Mouse (Mus musculus): ENCODE data around the gene Olfr68. TPM values are rescaled to one million over a fixed set of nuclear protein-coding genes. Genes with fewer than 3 reads are reported as not detected.
"Not testable (repeated sequence)": the region's sequence is repeated elsewhere in the genome, so short reads cannot be mapped to it uniquely, and the experiment has no call there.

Gene Olfr68
- polyA plus RNA-seq, 1 experiment from 2014 or later, result not detected

- ATAC-seq, result no peak
- Histone ChIP-seq H3K27me3 (replicated peaks) (no peaks in the 10 kb centered on the region), H3K9ac (no peak overlapping the region), H3K4me1 (replicated peaks) (no peaks in the 10 kb centered on the region), H3K27ac (no peak overlapping the region), H3K4me2 (replicated peaks) (no peak overlapping the region), H3K4me3 (replicated peaks) (no peak overlapping the region), H3K9me3 (no peaks in the 10 kb centered on the region), H3K36me3 (no peaks in the 10 kb centered on the region)
- 83% methylated on average over 1 of the region's 1 CpGs for WGBS
These were observed 30.8 kb upstream of the Olfr68 start for GRCm38 (mm10) chr7:103810296-103810695.

GRCm38 (mm10) chr7:103809801-103810155, 30.3 kb upstream of the Olfr68 start:
- Histone ChIP-seq H3K4me1 (replicated peaks) (no peaks in the 10 kb centered on the region), H3K9me3 (no peaks in the 10 kb centered on the region), H3K4me2 (replicated peaks) (no peak overlapping the region), H3K4me3 (replicated peaks) (no peak overlapping the region), H3K9ac (no peak overlapping the region), H3K36me3 (no peaks in the 10 kb centered on the region), H3K27ac (no peak overlapping the region), H3K27me3 (replicated peaks) (no peaks in the 10 kb centered on the region)
- no peak for ATAC-seq
- 66% methylated on average over 1 of the region's 1 CpGs for WGBS

- Histone ChIP-seq H3K36me3 (no peaks in the 10 kb centered on the region), H3K4me2 (replicated peaks) (no peak overlapping the region), H3K9ac (no peak overlapping the region), H3K4me1 (replicated peaks) (no peaks in the 10 kb centered on the region), H3K27me3 (replicated peaks) (no peaks in the 10 kb centered on the region), H3K27ac (no peak overlapping the region), H3K9me3 (no peaks in the 10 kb centered on the region), H3K4me3 (replicated peaks) (no peak overlapping the region)
- no peak for ATAC-seq
- WGBS, result 47% methylated on average over 5 of the region's 5 CpGs
These were observed 29.7 kb upstream of the Olfr68 start for GRCm38 (mm10) chr7:103808971-103809800.

- WGBS, result 70% methylated on average over 2 of the region's 2 CpGs
- not testable (repeated sequence) for H3K9ac ChIP-seq; H3K4me3 ChIP-seq (replicated peaks); ATAC-seq; H3K9me3 ChIP-seq; H3K4me1 ChIP-seq (replicated peaks); H3K4me2 ChIP-seq (replicated peaks); H3K27ac ChIP-seq; H3K27me3 ChIP-seq (replicated peaks); H3K36me3 ChIP-seq
These were observed 28.6 kb upstream of the Olfr68 start for GRCm38 (mm10) chr7:103808120-103808519.

GRCm38 (mm10) chr7:103806856-103807255, 27.4 kb upstream of the Olfr68 start:
- H3K27ac ChIP-seq, result no peak overlapping the region
- WGBS, result 43% methylated on average over 1 of the region's 1 CpGs
- H3K27me3 ChIP-seq (replicated peaks), result no peaks in the 10 kb centered on the region
- no peak overlapping the region for H3K9ac ChIP-seq
- no peak overlapping the region for H3K4me3 ChIP-seq (replicated peaks)
- no peaks in the 10 kb centered on the region for H3K36me3 ChIP-seq
- H3K4me2 ChIP-seq (replicated peaks), result no peak overlapping the region
- no peaks in the 10 kb centered on the region for H3K4me1 ChIP-seq (replicated peaks)
- H3K9me3 ChIP-seq, result no peaks in the 10 kb centered on the region
- ATAC-seq, result 0 out of 2 replicates have a peak, but pooled peaks have one; percentile 31

- no peak overlapping the region for H3K4me3 ChIP-seq (replicated peaks)
- no peak overlapping the region for H3K4me2 ChIP-seq (replicated peaks)
- H3K27me3 ChIP-seq (replicated peaks), result no peaks in the 10 kb centered on the region
- no peaks in the 10 kb centered on the region for H3K36me3 ChIP-seq
- H3K9ac ChIP-seq, result no peak overlapping the region
- H3K9me3 ChIP-seq, result no peaks in the 10 kb centered on the region
- WGBS, result 23% methylated on average over 4 of the region's 4 CpGs
- no peaks in the 10 kb centered on the region for H3K4me1 ChIP-seq (replicated peaks)
- H3K27ac ChIP-seq, result no peak overlapping the region
- ATAC-seq, result no peak
These were observed 13.3 kb upstream of the Olfr68 start for GRCm38 (mm10) chr7:103792669-103793388.

- 74% methylated on average over 3 of the region's 3 CpGs for WGBS
These were observed 12.2 kb upstream of the Olfr68 start, which contains the start of gene Olfr67 for GRCm38 (mm10) chr7:103791721-103792120. TSS of gene Olfr67 (minus strand) at chr7:103791821.

GRCm38 (mm10) chr7:103777652-103778051, 1.8 kb downstream of the Olfr68 start:
- not testable (repeated sequence) for ATAC-seq; H3K9ac ChIP-seq; H3K9me3 ChIP-seq; H3K27me3 ChIP-seq (replicated peaks); H3K4me1 ChIP-seq (replicated peaks); H3K4me2 ChIP-seq (replicated peaks); H3K36me3 ChIP-seq; H3K4me3 ChIP-seq (replicated peaks); H3K27ac ChIP-seq
- WGBS, result 90% methylated on average over 4 of the region's 4 CpGs

More at GRCm38 (mm10) chr7:103791721-103792120, 12.2 kb upstream of the Olfr68 start, which contains the start of gene Olfr67:
- no peak within 1 kb of the TSS for H3K4me3 ChIP-seq (replicated peaks)
- no peaks in the 10 kb centered on the region for H3K4me1 ChIP-seq (replicated peaks)
- H3K9me3 ChIP-seq, result no peaks in the 10 kb centered on the region
- ATAC-seq, result no peak
- H3K36me3 ChIP-seq, result no peaks in the 10 kb centered on the region
- no peak within 1 kb of the TSS for H3K27ac ChIP-seq
- no peak within 1 kb of the TSS for H3K4me2 ChIP-seq (replicated peaks)
- H3K27me3 ChIP-seq (replicated peaks), result no peaks in the 10 kb centered on the region
- no peak within 1 kb of the TSS for H3K9ac ChIP-seq

DNA sequence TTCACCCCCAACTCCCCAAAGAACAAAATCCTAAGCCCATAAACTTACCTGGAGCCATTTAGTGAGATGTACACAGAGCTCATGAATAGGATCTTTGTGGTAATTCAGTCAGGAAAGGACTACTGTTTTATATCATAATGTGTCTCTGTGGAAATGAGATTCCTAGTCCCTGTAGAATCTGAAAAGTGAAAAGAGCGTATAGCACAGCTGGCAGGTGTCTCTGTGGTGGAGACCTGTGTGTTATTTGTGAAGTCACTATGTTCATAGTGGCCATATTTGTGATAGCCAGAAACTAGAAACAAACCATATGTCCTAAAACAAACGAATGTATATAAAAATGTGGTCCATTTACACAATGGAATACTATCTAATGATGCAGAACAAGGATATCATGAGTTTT, 8.0 kb downstream of the Olfr68 start, which contains the start of gene Olfr69:
Gene Olfr69, minus strand, starts transcription at position 101 of the 400 bp plus-strand sequence.
- Histone ChIP-seq H3K27me3 (replicated peaks) (no peaks in the 10 kb centered on the region), H3K4me1 (replicated peaks) (no peaks in the 10 kb centered on the region), H3K9ac (no peak within 1 kb of the TSS), H3K27ac (no peak within 1 kb of the TSS), H3K9me3 (no peaks in the 10 kb centered on the region), H3K4me2 (replicated peaks) (no peak within 1 kb of the TSS), H3K4me3 (replicated peaks) (no peak within 1 kb of the TSS), H3K36me3 (no peaks in the 10 kb centered on the region)
- 69% methylated on average over 2 of the region's 2 CpGs for WGBS
- no peak for ATAC-seq

- not testable (repeated sequence) for H3K9me3 ChIP-seq; H3K4me2 ChIP-seq (replicated peaks); H3K36me3 ChIP-seq; H3K4me3 ChIP-seq (replicated peaks); H3K27ac ChIP-seq; H3K4me1 ChIP-seq (replicated peaks); H3K9ac ChIP-seq; ATAC-seq; H3K27me3 ChIP-seq (replicated peaks)
- 88% methylated on average over 6 of the region's 6 CpGs for WGBS
These were observed 11.8 kb downstream of the Olfr68 start for GRCm38 (mm10) chr7:103767687-103768086.

DNA sequence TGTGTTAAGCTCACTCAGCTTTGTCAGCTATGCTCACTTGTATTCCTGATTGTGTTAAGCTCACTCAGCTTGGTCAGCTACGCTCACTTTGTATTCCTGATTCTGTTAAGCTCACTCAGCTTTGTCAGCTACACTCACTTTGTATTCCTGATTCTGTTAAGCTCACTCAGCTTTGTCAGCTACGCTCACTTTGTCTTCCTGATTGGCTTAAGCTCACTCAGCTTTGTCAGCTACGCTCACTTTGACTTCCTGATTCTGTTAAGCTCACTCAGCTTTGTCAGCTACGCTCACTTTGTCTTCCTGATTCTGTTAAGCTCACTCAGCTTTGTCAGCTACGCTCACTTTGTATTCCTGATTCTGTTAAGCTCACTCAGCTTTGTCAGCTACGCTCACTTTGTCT, 17.3 kb downstream of the Olfr68 start:
- H3K4me3 ChIP-seq (replicated peaks), result not testable (repeated sequence)

DNA sequence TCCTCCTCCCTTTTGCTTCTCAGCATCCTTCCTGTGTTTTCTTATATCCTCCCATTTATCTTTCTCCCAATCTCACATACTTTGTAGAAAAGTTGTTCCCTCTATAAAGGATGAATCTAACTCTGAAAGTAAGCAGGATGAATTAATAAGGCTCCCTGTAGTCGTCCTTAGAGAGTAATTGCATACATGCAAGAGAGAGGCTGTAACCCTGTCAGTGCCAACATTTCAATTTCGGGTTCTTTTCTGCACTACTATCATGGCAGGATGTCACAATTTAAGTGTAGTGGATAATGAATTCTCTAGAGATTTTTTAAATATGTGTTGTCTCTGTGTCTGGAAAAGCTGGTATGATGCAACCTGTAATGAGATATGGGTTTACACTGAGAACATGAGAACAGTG, 22.3 kb downstream of the Olfr68 start, which contains the start of gene Olfr630:
Gene Olfr630, minus strand, starts transcription at position 101 of the 400 bp plus-strand sequence.
- Histone ChIP-seq H3K4me2 (replicated peaks) (no peak within 1 kb of the TSS), H3K4me1 (replicated peaks) (no peaks in the 10 kb centered on the region), H3K27ac (no peak within 1 kb of the TSS), H3K4me3 (replicated peaks) (no peak within 1 kb of the TSS), H3K27me3 (replicated peaks) (no peaks in the 10 kb centered on the region), H3K9me3 (no peaks in the 10 kb centered on the region), H3K9ac (no peak within 1 kb of the TSS), H3K36me3 (no peaks in the 10 kb centered on the region)
- no peak for ATAC-seq
- 47% methylated on average over 2 of the region's 2 CpGs for WGBS

More for the DNA sequence above, 17.3 kb downstream of the Olfr68 start:
- not testable (repeated sequence) for H3K4me2 ChIP-seq (replicated peaks); H3K9me3 ChIP-seq; H3K27me3 ChIP-seq (replicated peaks); ATAC-seq; H3K36me3 ChIP-seq; H3K27ac ChIP-seq; H3K9ac ChIP-seq; H3K4me1 ChIP-seq (replicated peaks)
- 86% methylated on average over 6 of the region's 6 CpGs for WGBS

Measured in intestine, embryonic 15.5 days (tissue).